Mouse (Mus musculus) olfactory bulb, adult 2 months (tissue): ENCODE measurements around the gene Vangl1.

Source experiments
- CTCF ChIP-seq: fragments of 200-500 bp; IDR thresholded peaks from 2 replicates; pipeline ENCODE4 v1.5.1; 2012; ENCODE audit warnings: low read depth, mild to moderate bottlenecking, low read length, moderate library complexity; ENCODE audit not compliant: insufficient read depth
- POLR2A ChIP-seq: fragments of 200-500 bp; IDR thresholded peaks from 2 replicates; pipeline ENCODE4 v1.6.1; 2012; ENCODE audit warnings: mild to moderate bottlenecking, low read depth, low read length, moderate library complexity; ENCODE audit not compliant: insufficient read depth

GRCm38 (mm10) chr3:102137158-102137557, 67.3 kb downstream of the Vangl1 start:
- no peak for TF ChIP-seq POLR2A
- no peak for TF ChIP-seq CTCF
